Mouse (Mus musculus): ENCODE measurements around the gene Tgfbr2. TPM values are rescaled to one million over a fixed set of nuclear protein-coding genes. Genes with fewer than 3 reads are reported as not detected.
A peak's percentile ranks its signal among the peaks of the same experiment; 100 is the strongest.

Gene Tgfbr2
- polyA plus RNA-seq, 1 experiment from 2014 or later, result 33.8 TPM

GRCm38 (mm10) chr9:116187181-116187731 is 12.1 kb upstream of the Tgfbr2 start:
- no peaks in the 10 kb centered on the region for H3K36me3 ChIP-seq (ENCODE audit: control insufficient read depth, insufficient read depth, low read length)
- no peak overlapping the region for H3K9ac ChIP-seq (ENCODE audit: low read length)
- H3K27ac ChIP-seq (ENCODE audit: low read length), result 0 out of 2 replicates have a peak overlapping the region, but pooled peaks have one; percentile 46
- H3K4me2 ChIP-seq (ENCODE audit: low read depth, low read length), result no peak overlapping the region
- H3K4me1 ChIP-seq (ENCODE audit: control insufficient read depth, insufficient read depth, low read length), result peaks cover 2% of the 10 kb centered on the region; the same call in 1 of the 2 replicates
- peak; percentile 88 for ATAC-seq (ENCODE audit: insufficient read depth, low FRiP score)
- H3K27me3 ChIP-seq (ENCODE audit: control insufficient read depth, insufficient read depth, low read length), result no peaks in the 10 kb centered on the region
- WGBS, result 60% methylated on average over 10 of the region's 10 CpGs
- H3K4me3 ChIP-seq (replicated peaks; ENCODE audit: low read length), result no peak overlapping the region
- H3K9me3 ChIP-seq (replicated peaks; ENCODE audit: control insufficient read depth, low read length), result no peaks in the 10 kb centered on the region

DNA sequence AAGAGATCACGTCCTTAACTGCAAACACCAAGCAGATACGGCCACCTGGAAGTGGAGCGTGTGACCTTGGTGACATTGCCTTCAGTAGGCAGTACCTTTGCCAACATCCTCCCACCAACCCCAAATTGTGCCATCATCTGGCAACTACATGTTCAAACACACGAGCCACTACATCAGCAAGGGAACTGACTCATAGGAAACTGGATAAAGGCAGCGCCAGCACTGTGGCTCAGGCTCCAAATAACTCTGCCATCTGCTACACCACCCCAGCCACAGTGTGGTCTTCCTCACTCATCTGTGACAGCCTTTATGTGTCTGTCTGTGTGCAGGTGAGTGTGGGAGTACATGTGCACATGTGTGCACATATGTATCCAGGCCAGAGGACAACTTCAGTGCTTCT is 9.7 kb upstream of the Tgfbr2 start:
- H3K9ac ChIP-seq (ENCODE audit: low read length), result no peak overlapping the region
- no peaks in the 10 kb centered on the region for H3K27me3 ChIP-seq (ENCODE audit: control insufficient read depth, insufficient read depth, low read length)
- no peak for ATAC-seq (ENCODE audit: insufficient read depth, low FRiP score)
- no peak overlapping the region for H3K4me3 ChIP-seq (replicated peaks; ENCODE audit: low read length)
- no peaks in the 10 kb centered on the region for H3K36me3 ChIP-seq (ENCODE audit: control insufficient read depth, insufficient read depth, low read length)
- WGBS, result 90% methylated on average over 5 of the region's 5 CpGs
- H3K4me2 ChIP-seq (ENCODE audit: low read depth, low read length), result no peak overlapping the region
- no peak overlapping the region for H3K27ac ChIP-seq (ENCODE audit: low read length)
- no peaks in the 10 kb centered on the region for H3K9me3 ChIP-seq (replicated peaks; ENCODE audit: control insufficient read depth, low read length)
- H3K4me1 ChIP-seq (ENCODE audit: control insufficient read depth, insufficient read depth, low read length), result peaks cover 2% of the 10 kb centered on the region; the same call in 1 of the 2 replicates

GRCm38 (mm10) chr9:116183035-116183434 is 7.9 kb upstream of the Tgfbr2 start:
- Histone ChIP-seq H3K4me1 (ENCODE audit: control insufficient read depth, insufficient read depth, low read length) (peaks cover 2% of the 10 kb centered on the region; the same call in 1 of the 2 replicates), H3K4me2 (ENCODE audit: low read depth, low read length) (no peak overlapping the region), H3K9ac (ENCODE audit: low read length) (no peak overlapping the region), H3K36me3 (ENCODE audit: control insufficient read depth, insufficient read depth, low read length) (no peaks in the 10 kb centered on the region), H3K9me3 (replicated peaks; ENCODE audit: control insufficient read depth, low read length) (no peaks in the 10 kb centered on the region), H3K27ac (ENCODE audit: low read length) (no peak overlapping the region), H3K4me3 (replicated peaks; ENCODE audit: low read length) (no peak overlapping the region), H3K27me3 (ENCODE audit: control insufficient read depth, insufficient read depth, low read length) (no peaks in the 10 kb centered on the region)
- 88% methylated on average over 6 of the region's 6 CpGs for WGBS
- no peak for ATAC-seq (ENCODE audit: insufficient read depth, low FRiP score)

GRCm38 (mm10) chr9:116181608-116182007 is 6.4 kb upstream of the Tgfbr2 start:
- 87% methylated on average over 5 of the region's 5 CpGs for WGBS
- Histone ChIP-seq H3K27me3 (ENCODE audit: control insufficient read depth, insufficient read depth, low read length) (no peaks in the 10 kb centered on the region), H3K27ac (ENCODE audit: low read length) (no peak overlapping the region), H3K9me3 (replicated peaks; ENCODE audit: control insufficient read depth, low read length) (no peaks in the 10 kb centered on the region), H3K4me3 (replicated peaks; ENCODE audit: low read length) (no peak overlapping the region), H3K4me2 (ENCODE audit: low read depth, low read length) (no peak overlapping the region), H3K36me3 (ENCODE audit: control insufficient read depth, insufficient read depth, low read length) (no peaks in the 10 kb centered on the region), H3K9ac (ENCODE audit: low read length) (no peak overlapping the region), H3K4me1 (ENCODE audit: control insufficient read depth, insufficient read depth, low read length) (peaks cover under 1% of the 10 kb centered on the region; the same call in 1 of the 2 replicates)
- ATAC-seq (ENCODE audit: insufficient read depth, low FRiP score), result no peak

- Histone ChIP-seq H3K27me3 (ENCODE audit: control insufficient read depth, insufficient read depth, low read length) (no peaks in the 10 kb centered on the region), H3K4me3 (replicated peaks; ENCODE audit: low read length) (no peak overlapping the region), H3K4me1 (ENCODE audit: control insufficient read depth, insufficient read depth, low read length) (0 out of 2 replicates have a peak, but pooled peaks cover 8% of the 10 kb centered on the region), H3K9me3 (replicated peaks; ENCODE audit: control insufficient read depth, low read length) (no peaks in the 10 kb centered on the region), H3K4me2 (ENCODE audit: low read depth, low read length) (no peak overlapping the region), H3K9ac (ENCODE audit: low read length) (no peak overlapping the region), H3K36me3 (ENCODE audit: control insufficient read depth, insufficient read depth, low read length) (no peaks in the 10 kb centered on the region), H3K27ac (ENCODE audit: low read length) (no peak overlapping the region)
- 64% methylated on average over 3 of the region's 3 CpGs for WGBS
- no peak for ATAC-seq (ENCODE audit: insufficient read depth, low FRiP score)
These were observed 3.0 kb upstream of the Tgfbr2 start for GRCm38 (mm10) chr9:116178151-116178550.

DNA sequence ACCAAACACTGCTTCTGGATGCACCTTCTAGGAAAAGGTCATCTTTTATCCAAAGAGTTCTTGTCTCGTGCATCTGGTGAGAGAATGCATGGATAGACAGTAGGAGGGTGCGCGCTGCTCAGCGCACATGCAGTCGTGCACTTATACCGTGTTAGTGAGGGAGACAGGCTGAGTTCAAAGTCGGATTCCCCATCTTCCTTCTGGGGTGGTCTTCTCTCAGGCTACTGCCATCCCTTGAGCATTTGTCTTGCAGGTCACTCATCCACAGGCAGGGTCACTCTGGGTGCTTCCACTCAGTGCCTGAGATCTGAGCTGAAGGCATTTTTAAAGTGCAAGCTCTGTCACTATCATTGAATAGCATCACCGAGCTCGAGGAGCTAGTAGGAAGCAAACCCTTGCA is 1.9 kb upstream of the Tgfbr2 start:
- no peaks in the 10 kb centered on the region for H3K9me3 ChIP-seq (replicated peaks; ENCODE audit: control insufficient read depth, low read length)
- no peak overlapping the region for H3K4me3 ChIP-seq (replicated peaks; ENCODE audit: low read length)
- no peak for ATAC-seq (ENCODE audit: insufficient read depth, low FRiP score)
- no peak overlapping the region for H3K27ac ChIP-seq (ENCODE audit: low read length)
- no peaks in the 10 kb centered on the region for H3K36me3 ChIP-seq (ENCODE audit: control insufficient read depth, insufficient read depth, low read length)
- peaks cover 14% of the 10 kb centered on the region for H3K4me1 ChIP-seq (ENCODE audit: control insufficient read depth, insufficient read depth, low read length)
- no peak overlapping the region for H3K9ac ChIP-seq (ENCODE audit: low read length)
- H3K4me2 ChIP-seq (ENCODE audit: low read depth, low read length), result no peak overlapping the region
- H3K27me3 ChIP-seq (ENCODE audit: control insufficient read depth, insufficient read depth, low read length), result no peaks in the 10 kb centered on the region
- 85% methylated on average over 9 of the region's 9 CpGs for WGBS

- no peaks in the 10 kb centered on the region for H3K27me3 ChIP-seq (ENCODE audit: control insufficient read depth, insufficient read depth, low read length)
- no peaks in the 10 kb centered on the region for H3K36me3 ChIP-seq (ENCODE audit: control insufficient read depth, insufficient read depth, low read length)
- peak overlapping the region; percentile 95 for H3K9ac ChIP-seq (ENCODE audit: low read length)
- peaks cover 21% of the 10 kb centered on the region for H3K4me1 ChIP-seq (ENCODE audit: control insufficient read depth, insufficient read depth, low read length)
- 9% methylated on average over 16 of the region's 16 CpGs for WGBS
- H3K4me2 ChIP-seq (ENCODE audit: low read depth, low read length), result peak overlapping the region; percentile 86
- peak overlapping the region; percentile 98 for H3K27ac ChIP-seq (ENCODE audit: low read length)
- H3K4me3 ChIP-seq (replicated peaks; ENCODE audit: low read length), result peak overlapping the region; percentile 87
- ATAC-seq (ENCODE audit: insufficient read depth, low FRiP score), result peak; percentile 57; the same call in 1 of the 2 replicates
- H3K9me3 ChIP-seq (replicated peaks; ENCODE audit: control insufficient read depth, low read length), result no peaks in the 10 kb centered on the region
These were observed 442 bp upstream of the Tgfbr2 start for GRCm38 (mm10) chr9:116175488-116176115.

GRCm38 (mm10) chr9:116173473-116174170 is 1.5 kb downstream of the Tgfbr2 start:
- Histone ChIP-seq H3K9me3 (replicated peaks; ENCODE audit: control insufficient read depth, low read length) (no peaks in the 10 kb centered on the region), H3K4me2 (ENCODE audit: low read depth, low read length) (peak overlapping the region; percentile 86), H3K9ac (ENCODE audit: low read length) (peak overlapping the region; percentile 95), H3K4me3 (replicated peaks; ENCODE audit: low read length) (peak overlapping the region; percentile 87), H3K27me3 (ENCODE audit: control insufficient read depth, insufficient read depth, low read length) (no peaks in the 10 kb centered on the region), H3K27ac (ENCODE audit: low read length) (peak overlapping the region; percentile 98), H3K36me3 (ENCODE audit: control insufficient read depth, insufficient read depth, low read length) (no peaks in the 10 kb centered on the region), H3K4me1 (ENCODE audit: control insufficient read depth, insufficient read depth, low read length) (peaks cover 35% of the 10 kb centered on the region)
- ATAC-seq (ENCODE audit: insufficient read depth, low FRiP score), result no peak
- 58% methylated on average over 16 of the region's 16 CpGs for WGBS

GRCm38 (mm10) chr9:116173059-116173458 is 2.1 kb downstream of the Tgfbr2 start:
- whole genome bisulfite sequencing, result 25% methylated on average over 6 of the region's 6 CpGs
- peak overlapping the region; percentile 87 for H3K4me3 ChIP-seq (replicated peaks; ENCODE audit: low read length)
- H3K4me1 ChIP-seq (ENCODE audit: control insufficient read depth, insufficient read depth, low read length), result peaks cover 35% of the 10 kb centered on the region
- no peak for ATAC-seq (ENCODE audit: insufficient read depth, low FRiP score)
- H3K4me2 ChIP-seq (ENCODE audit: low read depth, low read length), result peak overlapping the region; percentile 86
- H3K9me3 ChIP-seq (replicated peaks; ENCODE audit: control insufficient read depth, low read length), result no peaks in the 10 kb centered on the region
- H3K27me3 ChIP-seq (ENCODE audit: control insufficient read depth, insufficient read depth, low read length), result no peaks in the 10 kb centered on the region
- H3K27ac ChIP-seq (ENCODE audit: low read length), result peak overlapping the region; percentile 98
- peak overlapping the region; percentile 95 for H3K9ac ChIP-seq (ENCODE audit: low read length)
- no peaks in the 10 kb centered on the region for H3K36me3 ChIP-seq (ENCODE audit: control insufficient read depth, insufficient read depth, low read length)

Data from stomach, embryonic 16.5 days (tissue).